Mouse (Mus musculus) erythroid progenitor cell, adult 5-6 weeks (primary cell): ENCODE data around the gene Gpsm1. TPM values are rescaled to one million over a fixed set of nuclear protein-coding genes. Genes with fewer than 3 reads are reported as not detected.
A peak's percentile ranks its signal among the peaks of the same experiment; 100 is the strongest.

Experiments
- ATAC-seq: replicated peaks from 2 replicates; pipeline ENCODE4 v1.8.0; 2016; ENCODE audit warnings: moderate number of reproducible peaks, mild to moderate bottlenecking, moderate TSS enrichment, inconsistent platforms; ENCODE audit not compliant: poor library complexity, low FRiP score, severe bottlenecking
- total RNA-seq, 2 experiments: library from RNA; stranded (forward) in 1 of 2; stranded (reverse) in 1 of 2; fragments of 150-400 nt in 1 of 2; fragments of 186-747, 209-891 nt in 1 of 2; gene quantifications; 2 replicates each; pipeline versions ENCODE4 v1.2.3 to v1.2.4; 2015 to 2017; ENCODE audit warnings: low replicate concordance in 2 of 2

Gpsm1 gene
- not detected in 2 replicates for total RNA-seq (2015; ENCODE audit: low replicate concordance)
- 0.13 and 1.4 TPM in 2 replicates for total RNA-seq (2017; ENCODE audit: low replicate concordance)

DNA sequence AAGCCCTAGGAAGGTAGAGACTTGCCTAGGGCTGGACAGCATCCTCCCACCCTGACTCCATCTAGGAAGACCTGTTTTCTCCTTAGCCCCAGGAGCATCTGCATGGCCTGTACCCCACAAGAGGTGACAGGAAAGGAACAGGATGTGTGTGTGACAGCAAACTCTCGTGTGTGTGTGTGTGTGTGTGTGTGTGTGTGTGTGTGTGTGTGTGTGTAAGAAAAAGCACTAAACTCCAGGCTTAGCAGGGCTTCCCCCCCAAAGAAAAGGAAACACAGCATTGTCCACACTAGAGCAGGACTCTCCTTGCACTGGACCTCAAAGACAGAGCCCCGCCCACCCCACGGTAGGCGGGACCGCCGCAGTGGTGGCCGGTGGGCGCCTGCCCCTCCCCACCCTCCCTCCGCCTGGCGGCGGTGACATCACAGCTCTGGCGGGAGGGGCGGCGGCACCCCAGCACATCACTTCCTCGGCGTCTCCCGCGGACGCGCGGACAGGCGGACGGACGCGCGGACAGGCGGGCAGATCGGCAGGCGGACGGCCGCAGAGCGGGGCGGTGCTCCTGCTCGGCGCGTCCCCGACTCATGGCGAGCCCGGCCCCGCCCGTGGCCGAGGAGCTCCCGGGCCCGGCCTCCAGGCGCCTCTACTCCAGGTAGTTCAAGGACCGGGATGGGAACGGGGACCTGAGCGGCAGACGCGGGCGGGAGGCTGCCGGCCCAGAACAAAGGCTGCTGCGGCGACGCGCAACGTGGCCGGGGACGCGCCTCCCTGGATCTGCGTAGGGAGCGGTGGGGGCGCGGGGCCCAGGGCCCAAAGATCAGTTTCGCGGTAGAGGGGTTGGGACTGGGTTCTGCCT lies at the start of gene Gpsm1:
Gpsm1 (plus strand) TSS at position 444 of the 853 bp plus-strand sequence.
- ATAC-seq = no peak

DNA sequence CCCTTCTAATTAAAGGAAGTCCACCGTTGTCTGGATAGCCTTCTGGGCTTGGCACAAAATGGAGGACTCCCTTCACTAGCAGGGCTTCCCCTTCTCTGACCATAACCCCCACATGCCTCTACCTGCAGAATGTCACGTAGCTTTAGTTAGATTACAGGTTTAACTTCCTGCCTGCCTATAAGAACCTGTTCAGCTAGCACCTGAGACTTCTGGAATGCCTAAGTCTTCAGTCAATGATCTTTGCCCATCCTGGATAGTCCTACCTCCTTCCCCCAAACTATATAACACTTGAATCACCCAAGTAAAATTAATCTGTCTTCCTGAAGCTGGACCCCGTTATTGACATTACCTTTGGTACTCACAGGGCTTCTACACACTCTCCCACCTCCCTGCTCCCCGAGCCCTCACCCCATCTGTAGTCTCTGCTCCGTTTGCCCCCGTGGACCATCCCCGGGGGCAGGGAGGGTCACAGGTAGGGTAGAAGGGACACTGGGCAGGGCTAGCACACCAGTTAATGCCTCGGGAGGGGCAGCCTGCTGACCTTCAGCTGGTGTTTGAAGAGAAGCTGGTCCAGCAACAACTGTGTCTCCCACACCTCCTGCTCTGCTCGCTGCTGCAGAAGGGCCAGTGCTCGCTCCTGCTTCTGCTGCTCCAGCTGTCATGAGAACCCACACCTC lies 49.1 kb upstream of the Gpsm1 start:
- no peak for ATAC-seq

DNA sequence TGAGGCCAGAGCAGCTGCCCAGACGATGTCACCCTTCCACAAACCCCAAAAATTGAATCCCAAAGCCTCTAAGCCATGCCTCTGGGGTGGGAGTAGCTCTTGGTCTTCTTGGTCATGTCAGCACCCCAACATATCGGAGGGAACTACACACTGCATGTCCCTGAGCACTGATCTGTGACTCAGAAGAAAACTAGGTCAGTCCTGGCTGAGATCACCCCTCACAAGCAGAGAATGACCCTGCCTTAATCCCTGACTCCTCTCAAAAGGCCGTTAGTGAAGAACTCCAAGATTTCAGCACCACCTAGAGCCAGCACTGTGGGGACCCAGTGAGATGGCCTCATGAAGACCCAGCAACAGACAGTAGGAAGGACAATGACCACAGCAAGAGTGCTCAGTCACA lies 47.1 kb upstream of the Gpsm1 start:
- no peak for ATAC-seq

DNA sequence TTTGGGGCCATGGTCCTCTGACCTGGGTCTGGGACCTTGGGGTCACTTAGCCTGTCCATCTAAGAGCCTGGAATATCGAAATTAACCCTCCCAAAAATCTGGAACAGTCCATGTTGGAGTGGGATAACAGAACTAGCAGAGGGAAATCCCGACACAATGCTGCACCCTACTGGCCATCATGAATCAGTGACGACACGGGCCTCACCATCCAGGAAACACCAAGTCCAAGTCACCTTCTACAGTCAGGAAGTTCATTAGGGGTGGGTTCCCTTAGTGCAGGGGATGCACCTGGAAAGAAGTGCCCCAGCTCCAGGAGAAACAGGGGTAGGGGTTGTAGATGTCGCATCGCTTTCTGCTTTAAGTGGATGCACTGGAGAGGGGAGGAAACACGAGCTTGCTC lies 41.7 kb upstream of the Gpsm1 start:
- ATAC-seq = no peak

DNA sequence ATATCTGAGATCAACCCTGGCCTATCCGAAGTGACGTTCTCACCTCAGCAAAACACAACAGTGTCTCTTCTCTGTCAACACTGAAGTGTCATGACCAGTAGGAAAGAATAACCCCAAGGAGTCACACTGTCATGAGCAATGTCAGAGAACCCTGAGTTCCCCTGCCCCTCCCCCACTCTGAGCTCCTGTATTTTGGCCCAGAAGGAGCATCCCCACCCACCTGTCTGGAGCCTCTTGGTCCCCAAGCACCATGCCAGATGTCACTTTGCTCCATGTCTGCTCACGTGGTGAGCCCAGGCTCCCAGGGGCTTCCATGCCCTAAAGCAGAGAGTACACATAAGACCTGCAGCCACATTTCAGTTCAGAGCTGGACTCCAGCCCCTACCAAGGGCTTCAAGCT lies 35.6 kb upstream of the Gpsm1 start:
- no peak for ATAC-seq

DNA sequence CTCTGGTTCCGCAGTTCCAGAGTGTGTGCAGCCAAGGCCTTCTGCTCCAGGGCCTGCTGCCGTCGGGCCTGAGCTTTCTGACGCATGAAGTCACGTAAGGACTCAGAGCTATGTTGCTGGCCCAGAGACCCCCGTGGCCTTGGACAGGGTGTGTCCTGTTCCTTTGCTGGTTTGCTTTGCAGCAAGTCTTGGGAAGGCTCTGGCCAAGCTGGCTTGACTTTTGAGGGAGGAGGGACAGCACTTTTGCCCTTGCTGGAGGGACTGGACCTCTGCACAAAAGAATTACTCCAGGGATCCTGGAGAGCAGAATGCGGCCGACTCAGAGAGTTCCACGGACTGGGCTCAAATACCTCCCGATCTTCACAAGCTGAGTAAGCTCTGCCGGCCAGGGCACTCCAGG lies 34.7 kb upstream of the Gpsm1 start:
- ATAC-seq = 0 out of 2 replicates have a peak, but pooled peaks have one; percentile 16

DNA sequence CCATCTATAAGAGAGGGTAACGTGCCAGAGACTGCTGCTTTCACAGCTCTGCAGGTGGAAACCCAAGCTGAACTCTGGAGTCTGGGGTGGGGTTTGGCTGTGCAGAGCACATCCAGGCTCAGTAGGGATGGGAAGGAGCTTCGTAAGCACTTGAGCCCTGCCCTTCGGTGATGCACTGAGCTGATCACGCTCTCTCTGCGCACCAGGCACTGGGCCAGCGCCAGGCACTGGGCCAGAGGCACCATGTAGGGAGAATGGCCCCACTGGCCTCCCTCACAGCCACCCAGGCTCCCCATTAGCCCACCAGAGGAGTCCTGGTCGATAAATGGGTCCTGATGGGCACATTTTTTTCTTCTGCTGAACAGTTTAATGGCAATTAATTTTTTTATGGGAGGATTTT lies 29.5 kb upstream of the Gpsm1 start:
- ATAC-seq = no peak

DNA sequence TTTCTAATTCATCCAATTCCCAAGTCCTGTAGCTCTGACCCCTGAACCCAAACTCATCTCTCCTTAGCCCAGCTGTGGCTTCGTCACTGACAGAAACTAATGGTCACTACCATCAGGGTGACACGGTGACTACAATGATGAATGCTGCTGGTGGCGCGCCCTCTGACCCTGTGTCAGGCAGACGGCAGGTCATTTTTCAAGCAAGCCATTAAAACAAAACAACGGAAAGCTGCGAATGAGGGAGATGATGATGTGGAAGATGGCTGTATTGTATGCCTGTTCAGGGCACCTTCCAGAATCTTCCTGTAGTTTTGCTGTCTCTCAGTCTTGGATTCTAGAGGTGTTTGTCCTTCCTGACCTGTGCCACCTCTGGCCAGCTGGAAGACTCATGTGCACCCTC lies 28.9 kb upstream of the Gpsm1 start:
- no peak for ATAC-seq

DNA sequence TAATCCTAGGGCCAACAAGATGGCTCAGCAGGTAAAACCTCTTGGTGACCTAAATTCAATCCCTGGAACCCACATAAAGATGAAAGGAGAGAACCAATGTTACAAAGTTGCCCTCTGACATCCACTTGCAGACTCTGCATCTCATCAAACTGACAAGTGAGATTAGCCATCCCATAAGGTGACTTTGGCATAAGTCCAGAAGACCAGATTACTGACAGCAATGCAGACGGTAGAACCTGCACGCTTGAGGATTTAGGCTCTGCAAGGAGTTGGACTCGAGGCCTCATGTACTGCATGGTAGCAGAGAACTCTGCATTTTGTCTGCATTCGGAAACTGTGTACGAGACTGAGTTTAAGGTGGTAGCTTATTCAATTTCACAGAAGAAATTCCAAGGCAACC lies 25.2 kb upstream of the Gpsm1 start:
- ATAC-seq = no peak

DNA sequence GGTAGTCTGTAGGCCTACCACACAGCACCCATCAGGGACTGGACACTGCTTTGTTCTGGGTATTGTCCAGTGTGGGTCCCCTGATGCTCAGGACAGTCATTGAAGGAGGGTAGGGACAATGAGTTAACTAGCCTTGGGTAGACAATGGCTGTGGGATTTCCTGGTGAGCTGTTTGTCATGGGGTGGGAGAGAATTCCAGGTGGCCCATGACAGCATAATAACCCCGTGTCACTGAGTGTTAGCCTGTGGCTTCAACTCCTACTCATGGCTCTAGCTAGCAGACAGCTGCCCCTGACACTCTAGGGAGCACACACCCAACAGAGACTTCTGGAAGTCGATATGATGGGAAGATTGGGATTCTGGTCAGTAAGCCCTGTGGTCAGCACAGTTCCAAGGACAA lies 20.9 kb upstream of the Gpsm1 start, which contains the start of gene Ccdc187:
Ccdc187 (minus strand) TSS at position 101 of the 400 bp plus-strand sequence.
- ATAC-seq = no peak

DNA sequence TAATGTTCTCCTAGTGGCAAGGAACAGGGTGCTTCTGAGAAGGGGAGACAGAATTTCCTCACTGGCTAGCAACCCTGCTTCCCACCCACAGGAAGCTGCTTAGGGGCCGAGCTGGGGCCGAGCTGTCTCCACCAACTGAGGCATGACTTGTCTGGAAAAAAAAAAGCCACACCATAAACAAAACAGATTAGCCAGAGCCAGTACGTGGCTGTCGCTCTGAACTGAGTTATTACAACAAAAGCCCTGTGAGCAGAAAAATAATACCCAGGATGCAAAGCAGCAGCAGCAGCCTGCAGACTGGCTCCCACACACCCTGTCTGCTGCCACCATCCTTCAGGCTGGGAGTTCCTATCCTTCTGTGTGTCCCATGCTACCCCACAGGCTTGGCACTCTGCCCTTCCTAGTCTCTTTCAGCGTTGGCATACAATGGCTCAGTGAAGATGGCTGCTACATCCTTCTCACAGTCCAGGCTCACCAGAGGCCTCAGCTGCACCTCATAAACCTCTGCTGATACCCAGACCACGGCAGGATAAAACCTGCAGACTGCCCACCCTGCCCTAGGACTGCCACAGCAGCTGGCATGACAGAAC lies 18.6 kb upstream of the Gpsm1 start:
- ATAC-seq = no peak

DNA sequence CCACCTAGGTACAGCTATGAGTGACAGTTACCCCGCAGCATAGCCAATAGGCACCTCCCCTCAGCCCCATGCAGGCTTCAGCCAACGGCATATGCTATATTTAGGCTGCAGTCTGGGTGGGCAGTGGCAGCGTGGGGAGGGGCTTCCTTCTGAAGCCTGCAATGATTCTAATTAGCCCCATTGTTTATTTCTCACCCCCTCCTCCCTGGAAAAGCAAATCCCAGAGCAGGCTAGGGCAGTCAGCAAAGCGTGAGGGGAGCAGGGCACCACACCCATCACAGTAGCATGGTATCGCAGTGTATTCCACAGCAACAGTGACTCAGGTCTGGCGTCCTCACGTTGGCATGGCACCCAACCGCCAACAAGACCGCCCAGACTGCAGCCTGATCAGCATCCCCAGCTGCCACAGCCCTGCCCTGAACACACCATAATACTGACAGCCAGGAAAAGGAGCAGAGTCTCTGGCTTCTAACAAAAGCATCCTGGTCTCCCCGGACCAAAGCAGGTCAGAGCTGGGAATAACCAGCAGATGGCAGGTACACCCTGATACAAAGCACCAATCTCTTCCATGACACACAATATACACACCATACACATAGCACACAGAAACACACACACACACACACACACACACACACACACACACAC lies 17.0 kb upstream of the Gpsm1 start:
- ATAC-seq = no peak

DNA sequence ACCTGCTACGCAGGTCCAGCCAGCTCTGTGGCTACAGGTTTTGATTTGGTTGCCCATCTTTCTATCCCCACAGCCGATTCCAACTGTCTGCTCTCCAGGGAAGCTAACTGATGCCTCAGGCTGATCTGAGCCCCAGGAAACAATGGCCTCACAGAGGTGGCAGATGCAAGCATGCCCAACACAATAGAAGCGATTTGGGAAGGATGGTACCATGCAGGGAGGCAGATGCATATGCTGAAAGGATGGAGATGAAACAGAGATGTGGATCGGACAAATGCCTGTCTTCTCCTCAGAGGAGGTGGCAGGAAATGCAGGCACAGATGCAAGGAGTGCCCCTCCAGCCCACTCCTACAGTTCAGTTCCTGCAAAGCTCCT lies 16.5 kb upstream of the Gpsm1 start:
- ATAC-seq = no peak

DNA sequence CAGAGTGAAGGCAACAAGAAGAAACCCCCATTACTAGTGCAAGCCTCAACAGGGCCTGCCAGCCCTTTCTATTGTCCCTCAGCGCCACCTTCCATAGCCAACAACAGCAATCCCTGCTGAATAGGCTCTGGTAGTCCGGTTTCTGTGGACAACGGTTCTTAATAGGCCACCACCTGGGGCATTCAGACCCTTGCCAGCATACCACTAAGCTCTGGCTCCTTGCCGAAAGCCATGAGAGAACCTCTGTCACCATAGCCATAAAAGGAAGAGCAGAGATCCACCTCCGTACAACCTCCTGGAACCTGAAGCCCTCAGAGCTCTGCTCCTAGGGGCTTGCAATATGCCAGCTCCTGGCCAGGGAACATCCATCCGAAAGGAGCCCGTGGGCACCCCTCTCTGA lies 16.0 kb upstream of the Gpsm1 start:
- ATAC-seq = no peak

DNA sequence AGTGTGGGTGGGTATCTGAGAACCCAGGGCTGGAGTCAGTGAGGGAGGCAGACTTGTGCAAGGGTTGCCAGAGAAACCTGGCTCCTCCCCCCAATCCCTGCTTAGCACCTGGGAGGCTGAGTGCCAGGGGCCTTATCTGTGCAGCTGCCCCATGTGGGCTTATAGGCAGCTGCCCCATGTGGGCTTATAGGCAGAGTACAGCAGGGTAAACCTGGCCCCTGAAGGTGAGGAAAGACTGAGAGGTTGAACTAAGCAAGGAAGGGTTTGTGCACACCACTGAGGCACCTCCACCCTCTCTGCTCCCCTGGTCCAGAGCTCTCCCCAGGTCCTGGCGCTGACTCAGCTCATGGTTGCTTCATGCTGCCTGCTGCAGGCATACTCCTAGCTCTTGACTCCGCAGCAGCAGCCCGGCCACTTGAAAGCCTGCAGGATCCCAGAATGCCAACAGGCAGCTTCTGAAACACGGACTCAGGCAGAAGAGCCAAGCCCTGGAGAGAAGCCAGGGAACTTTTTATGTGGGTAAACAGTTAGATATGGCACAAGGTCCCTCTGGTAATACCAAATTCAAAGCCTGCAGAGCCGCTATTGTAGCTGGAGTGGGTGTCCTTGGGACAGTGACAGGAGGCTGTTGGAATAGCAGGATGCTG lies 15.0 kb upstream of the Gpsm1 start:
- no peak for ATAC-seq

DNA sequence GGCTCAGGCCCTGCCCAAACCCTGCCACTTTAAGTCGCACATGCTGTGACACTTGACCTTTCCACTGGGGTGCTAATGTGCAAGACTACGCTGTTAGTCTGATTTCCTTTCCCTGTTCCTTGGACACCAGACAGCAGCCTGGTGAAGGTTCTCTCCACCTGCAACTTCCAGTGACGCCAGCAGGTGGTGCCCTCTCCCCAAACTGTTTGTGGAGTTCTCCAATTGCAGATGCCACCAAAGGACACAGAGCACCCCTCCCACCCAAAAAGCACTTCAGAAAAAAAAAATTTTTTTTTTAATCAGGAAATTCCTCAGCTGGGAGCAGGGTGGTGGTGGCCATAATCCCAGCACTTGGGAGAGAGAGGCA lies 14.5 kb upstream of the Gpsm1 start:
- peak; percentile 51; the same call in 1 of the 2 replicates for ATAC-seq

DNA sequence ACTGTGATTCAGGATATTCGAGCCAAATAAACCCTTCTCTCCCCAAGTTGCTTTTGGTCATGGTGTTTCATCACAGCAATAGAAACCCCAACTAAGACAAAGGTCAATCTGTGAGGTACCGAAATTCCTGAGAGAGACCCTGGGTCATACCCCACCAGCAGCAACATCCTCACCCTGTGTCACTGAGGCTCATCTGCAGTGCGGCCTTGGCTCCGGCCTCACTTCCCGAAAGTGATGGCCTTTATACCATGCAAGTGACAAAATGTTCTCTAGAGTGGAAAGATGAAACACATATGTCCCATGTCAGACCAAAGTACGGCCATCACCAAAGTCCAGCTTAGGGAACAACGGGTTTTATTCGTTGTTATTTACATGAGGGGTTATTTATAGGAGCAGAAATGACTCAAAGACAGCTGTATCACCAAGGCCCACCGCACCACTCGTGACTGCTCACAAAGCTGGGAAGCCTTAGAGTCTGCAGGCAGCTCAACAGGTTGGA lies 13.3 kb upstream of the Gpsm1 start:
- no peak for ATAC-seq

DNA sequence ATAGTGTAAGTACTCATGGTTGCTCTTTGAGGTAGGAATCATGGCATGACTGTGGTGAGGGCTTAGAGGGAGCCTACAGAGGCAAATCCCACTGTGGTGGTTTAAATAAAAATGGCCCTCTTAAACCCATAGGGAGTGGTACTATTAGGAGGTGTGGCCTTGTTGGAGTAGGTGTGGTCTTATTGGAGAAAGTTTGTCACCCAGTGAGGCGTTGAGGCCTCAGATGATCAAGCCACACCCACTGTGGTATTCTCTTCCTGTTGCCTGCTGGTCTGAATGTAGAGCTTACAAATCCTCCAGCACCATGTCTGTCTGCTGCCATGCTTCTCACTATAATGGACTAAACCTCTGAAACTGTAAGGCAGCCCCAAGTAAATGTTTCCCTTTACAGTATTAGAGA lies 10.6 kb upstream of the Gpsm1 start:
- no peak for ATAC-seq

DNA sequence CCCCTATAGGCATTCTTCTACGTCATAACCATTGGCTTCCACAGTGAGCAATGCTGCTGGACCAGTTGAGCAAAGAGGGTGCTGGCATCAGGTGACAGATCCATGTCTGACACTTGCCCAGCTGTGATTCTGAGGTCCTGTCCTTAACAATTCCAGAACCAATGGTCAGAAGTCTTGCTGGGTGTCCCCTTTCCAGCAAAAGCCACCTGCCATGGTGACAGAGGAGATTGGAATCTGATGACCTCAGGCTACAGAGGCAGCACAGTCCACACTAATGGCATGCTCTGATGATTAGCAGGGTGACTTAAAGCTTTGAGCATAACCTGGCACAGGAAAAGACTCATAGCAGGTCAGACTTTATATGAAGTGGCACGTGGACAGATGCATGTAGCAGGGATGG lies 9.8 kb upstream of the Gpsm1 start:
- no peak for ATAC-seq

DNA sequence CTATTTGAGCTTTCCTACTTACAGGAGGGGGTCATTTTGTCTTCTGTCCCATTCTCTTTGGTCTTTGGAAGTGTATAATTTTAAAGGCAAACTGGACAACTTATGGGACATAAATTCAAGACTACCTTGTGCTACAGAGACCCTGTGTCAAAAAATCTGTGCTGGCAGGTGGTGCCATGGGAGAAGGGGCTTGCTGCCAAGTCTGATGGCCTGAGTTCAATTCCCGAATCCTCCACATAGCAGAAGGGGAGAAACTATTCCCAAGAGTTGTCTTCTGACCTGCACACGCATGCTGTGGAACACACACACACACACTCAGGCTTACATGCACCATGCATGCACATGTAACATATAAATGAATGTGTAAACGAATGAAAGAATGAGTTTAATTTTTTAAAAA lies 8.6 kb upstream of the Gpsm1 start:
- ATAC-seq = no peak
